Comparison of ENCODE assay signal across 10 mouse cellular contexts in genomic region chr17:6108175-6108574, GRCm38 (mm10). TPM values are rescaled to one million over a fixed set of nuclear protein-coding genes. Genes with fewer than 3 reads are reported as not detected.
A peak's percentile ranks its signal among the peaks of the same experiment; 100 is the strongest.
DNase-seq lines count a peak whose midpoint lies in the region; ATAC-seq lines count a peak whose summit lies in the region.
"Had no signal": no experiment of that assay in that cellular context is flagged by ENCODE, and none has a peak within 500 bp of the region (broad histone marks: within the 10 kb centered on the region; RNA-seq: fewer than 3 reads in every experiment).

No protein-coding gene starts in this region.

- WGBS in kidney, embryonic 14.5 days: 50% methylated on average over 7 of the region's 7 CpGs
- WGBS in forebrain, embryonic 10.5 days: 72% methylated on average over 7 of the region's 7 CpGs
- WGBS in hindbrain, embryonic 16.5 days: 29% methylated on average over 7 of the region's 7 CpGs
- WGBS in midbrain, embryonic 15.5 days: 34% methylated on average over 7 of the region's 7 CpGs

- H3K36me3 ChIP-seq in kidney, embryonic 14.5 days (ENCODE audit: control insufficient read depth, insufficient read depth, low read length): peaks cover 6% of the 10 kb centered on the region; the same call in 1 of the 2 replicates
- H3K36me3 ChIP-seq in forebrain, embryonic 10.5 days (replicated peaks): peaks cover 34% of the 10 kb centered on the region
- H3K36me3 ChIP-seq in hindbrain, embryonic 16.5 days (ENCODE audit: control insufficient read depth, insufficient read depth, low read length): no peaks in the 10 kb centered on the region; the same call in 1 of the 2 replicates
- H3K36me3 ChIP-seq in midbrain, embryonic 15.5 days (replicated peaks): no peaks in the 10 kb centered on the region

- H3K9me3 ChIP-seq in kidney, embryonic 14.5 days (ENCODE audit: control insufficient read depth, low read length): no peaks in the 10 kb centered on the region
- H3K9me3 ChIP-seq in forebrain, embryonic 10.5 days: no peaks in the 10 kb centered on the region
- no peaks in the 10 kb centered on the region for H3K9me3 ChIP-seq in hindbrain, embryonic 16.5 days (ENCODE audit: control insufficient read depth, low read length)
- H3K9me3 ChIP-seq in midbrain, embryonic 15.5 days: no peaks in the 10 kb centered on the region

- peaks cover 20% of the 10 kb centered on the region; the same call in 1 of the 2 replicates for H3K4me1 ChIP-seq in kidney, embryonic 14.5 days (ENCODE audit: control insufficient read depth, insufficient read depth, low read length)
- peaks cover 28% of the 10 kb centered on the region for H3K4me1 ChIP-seq in forebrain, embryonic 10.5 days
- H3K4me1 ChIP-seq in hindbrain, embryonic 16.5 days (ENCODE audit: control insufficient read depth, insufficient read depth, low read depth, low read length): peaks cover 24% of the 10 kb centered on the region
- peaks cover 28% of the 10 kb centered on the region for H3K4me1 ChIP-seq in midbrain, embryonic 15.5 days

- H3K27me3 ChIP-seq in kidney, embryonic 14.5 days (ENCODE audit: control insufficient read depth, insufficient read depth, low read length): peaks cover 4% of the 10 kb centered on the region; the same call in 1 of the 2 replicates
- H3K27me3 ChIP-seq in forebrain, embryonic 10.5 days (ENCODE audit: poor library complexity, severe bottlenecking): no peaks in the 10 kb centered on the region
- no peaks in the 10 kb centered on the region for H3K27me3 ChIP-seq in hindbrain, embryonic 16.5 days (replicated peaks; ENCODE audit: control insufficient read depth, insufficient read depth, low read length)
- no peaks in the 10 kb centered on the region for H3K27me3 ChIP-seq in midbrain, embryonic 15.5 days (replicated peaks)

- peak overlapping the region; percentile 77 for H3K4me2 ChIP-seq in kidney, embryonic 14.5 days (replicated peaks; ENCODE audit: low read depth, low read length)
- peak overlapping the region; percentile 86 for H3K4me2 ChIP-seq in hindbrain, embryonic 16.5 days (ENCODE audit: low read length)
- peak overlapping the region; percentile 82 for H3K4me2 ChIP-seq in midbrain, embryonic 15.5 days

- no peak overlapping the region for H3K27ac ChIP-seq in kidney, embryonic 14.5 days (ENCODE audit: low read depth, low read length)
- peak overlapping the region; percentile 98; the same call in 1 of the 2 replicates for H3K27ac ChIP-seq in forebrain, embryonic 10.5 days
- peak overlapping the region; percentile 99 for H3K27ac ChIP-seq in hindbrain, embryonic 16.5 days (ENCODE audit: low read depth, low read length)
- peak overlapping the region; percentile 99; the same call in 1 of the 2 replicates for H3K27ac ChIP-seq in midbrain, embryonic 15.5 days

- ATAC-seq in kidney, embryonic 14.5 days (ENCODE audit: low FRiP score, low TSS enrichment): no peak
- no peak for ATAC-seq in hindbrain, embryonic 16.5 days
- no peak for ATAC-seq in midbrain, embryonic 15.5 days (replicated peaks)
- ATAC-seq in megakaryocyte progenitor cell, adult 5-6 weeks (replicated peaks; ENCODE audit: poor library complexity): no peak

- H3K9ac ChIP-seq in kidney, embryonic 14.5 days (ENCODE audit: low read depth, low read length): peak overlapping the region; percentile 97; the same call in 1 of the 2 replicates
- peak overlapping the region; percentile 99 for H3K9ac ChIP-seq in hindbrain, embryonic 16.5 days (ENCODE audit: low read depth, low read length)
- peak overlapping the region; percentile 89 for H3K9ac ChIP-seq in midbrain, embryonic 15.5 days

- DNase-seq in kidney, adult 8-10 months: no peak
- no peak for DNase-seq in forebrain, embryonic 10.5 days (ENCODE audit: extremely low spot score, low spot score)
- no peak for DNase-seq in layer of hippocampus, postnatal 36 days
- no peak for DNase-seq in left cerebral cortex, adult 9 months (ENCODE audit: low spot score in 2 of 2)
- DNase-seq: cerebellum, postnatal 14 days; thymus, adult 2 months had no signal

- H3K4me3 ChIP-seq in kidney, embryonic 14.5 days (ENCODE audit: low read length): peak overlapping the region; percentile 82
- H3K4me3 ChIP-seq in forebrain, embryonic 10.5 days: peak overlapping the region; percentile 89
- peak overlapping the region; percentile 93 for H3K4me3 ChIP-seq in hindbrain, embryonic 16.5 days (ENCODE audit: low read length)
- H3K4me3 ChIP-seq in midbrain, embryonic 15.5 days: peak overlapping the region; percentile 70

RNA-seq across cellular contexts. Expression of gene Tulp4, which starts 1.9 kb away (rescaled TPM):
- 73.7 and 86.4 TPM in 2 replicates for polyA plus RNA-seq in kidney, embryonic 14.5 days (2014; fragmentation: Nextera tagmentation; extraction: Ambion mirVana)
- 136 and 142 TPM in 2 replicates for polyA plus RNA-seq in forebrain, embryonic 10.5 days (2016; fragmentation: Nextera tagmentation; extraction: Ambion mirVana)
- 110 and 113 TPM in 2 replicates for polyA plus RNA-seq in hindbrain, embryonic 16.5 days (2015; fragmentation: Nextera tagmentation; extraction: Ambion mirVana)
- 164 and 166 TPM in 2 replicates for polyA plus RNA-seq in midbrain, embryonic 15.5 days (2015; fragmentation: Nextera tagmentation; extraction: Ambion mirVana)
- total RNA-seq in layer of hippocampus, postnatal 36 days (2021): 100 to 1,000 TPM; 291 to 299 TPM
- total RNA-seq in megakaryocyte progenitor cell, adult 5-6 weeks (2015): 0.59 and 0.81 TPM in 2 replicates
- 8.5 and 10.5 TPM in 2 replicates for total RNA-seq in megakaryocyte progenitor cell, adult 5-6 weeks (2017)

RNA-seq across cellular contexts. Expression of gene Gtf2h5, which starts 28.6 kb away (rescaled TPM):
- polyA plus RNA-seq in kidney, embryonic 14.5 days (2014; fragmentation: Nextera tagmentation; extraction: Ambion mirVana): 180 and 218 TPM in 2 replicates
- polyA plus RNA-seq in forebrain, embryonic 10.5 days (2016; fragmentation: Nextera tagmentation; extraction: Ambion mirVana): 169 and 173 TPM in 2 replicates
- 201 and 227 TPM in 2 replicates for polyA plus RNA-seq in hindbrain, embryonic 16.5 days (2015; fragmentation: Nextera tagmentation; extraction: Ambion mirVana)
- 191 and 196 TPM in 2 replicates for polyA plus RNA-seq in midbrain, embryonic 15.5 days (2015; fragmentation: Nextera tagmentation; extraction: Ambion mirVana)
- 100 to 1,000 TPM; 123 to 136 TPM for total RNA-seq in layer of hippocampus, postnatal 36 days (2021)
- 84.0 and 93.7 TPM in 2 replicates for total RNA-seq in megakaryocyte progenitor cell, adult 5-6 weeks (2015)
- total RNA-seq in megakaryocyte progenitor cell, adult 5-6 weeks (2017): 57.8 and 80.9 TPM in 2 replicates

RNA-seq across cellular contexts. Expression of gene Serac1, which starts 28.6 kb away (rescaled TPM):
- polyA plus RNA-seq in kidney, embryonic 14.5 days (2014; fragmentation: Nextera tagmentation; extraction: Ambion mirVana): 4.3 and 6.6 TPM in 2 replicates
- 6.6 and 8.9 TPM in 2 replicates for polyA plus RNA-seq in forebrain, embryonic 10.5 days (2016; fragmentation: Nextera tagmentation; extraction: Ambion mirVana)
- polyA plus RNA-seq in hindbrain, embryonic 16.5 days (2015; fragmentation: Nextera tagmentation; extraction: Ambion mirVana): 11.8 and 12.5 TPM in 2 replicates
- 14.6 and 14.8 TPM in 2 replicates for polyA plus RNA-seq in midbrain, embryonic 15.5 days (2015; fragmentation: Nextera tagmentation; extraction: Ambion mirVana)
- total RNA-seq in layer of hippocampus, postnatal 36 days (2021): 10 to 100 TPM; 16.0 to 18.2 TPM
- total RNA-seq in megakaryocyte progenitor cell, adult 5-6 weeks (2015): 2.2 and 2.5 TPM in 2 replicates
- total RNA-seq in megakaryocyte progenitor cell, adult 5-6 weeks (2017): 4.7 and 5.4 TPM in 2 replicates
